In genomic region chr5:113972589-113973515, GRCm38 (mm10) we compare ENCODE assay signal across 9 mouse cellular contexts. TPM values are rescaled to one million over a fixed set of nuclear protein-coding genes. Genes with fewer than 3 reads are reported as not detected.
DNase-seq lines count a peak whose midpoint lies in the region; ATAC-seq and TF ChIP-seq lines count a peak whose summit lies in the region.
"Had no signal": no experiment of that assay in that cellular context is flagged by ENCODE, and none has a peak within 500 bp of the region (broad histone marks: within the 10 kb centered on the region; RNA-seq: fewer than 3 reads in every experiment).

No protein-coding gene starts in this region.

- peak overlapping the region; percentile 34 for H3K4me2 ChIP-seq in forebrain, embryonic 14.5 days (ENCODE audit: low read length)

- peak; percentile 61 to 70 for DNase-seq in heart, adult 18-20 months
- DNase-seq in heart, postnatal 4 days: no peak
- peak; percentile 63 for DNase-seq in forebrain, embryonic 14.5 days (ENCODE audit: low spot score)
- peak; percentile 60 for DNase-seq in kidney, adult 18-20 months
- no peak for DNase-seq in midbrain, embryonic 10.5 days (ENCODE audit: low spot score)
- no peak for DNase-seq in left cerebral cortex, adult 2 months (ENCODE audit: extremely low spot score in 1 of 2, low spot score in 2 of 2)
- DNase-seq in urinary bladder, postnatal 4 days (ENCODE audit: low spot score in 2 of 2): no peak
- DNase-seq in right cerebral cortex, postnatal 14 days: no peak

- peak; percentile 80 for ATAC-seq in forebrain, embryonic 14.5 days

- WGBS in forebrain, embryonic 14.5 days: 12% methylated on average over 18 of the region's 18 CpGs
- WGBS in midbrain, embryonic 10.5 days: 28% methylated on average over 18 of the region's 18 CpGs

- no peaks in the 10 kb centered on the region for H3K27me3 ChIP-seq in forebrain, embryonic 14.5 days (replicated peaks; ENCODE audit: control insufficient read depth, insufficient read depth, low read length)
- H3K27me3 ChIP-seq in midbrain, embryonic 10.5 days (ENCODE audit: low read depth, poor library complexity, severe bottlenecking): no peaks in the 10 kb centered on the region

- peaks cover 12% of the 10 kb centered on the region for H3K4me1 ChIP-seq in forebrain, embryonic 14.5 days (ENCODE audit: control insufficient read depth, insufficient read depth, low read length)
- H3K4me1 ChIP-seq in midbrain, embryonic 10.5 days: peaks cover 58% of the 10 kb centered on the region

- TF ChIP-seq CTCF in left cerebral cortex, adult 2 months (IDR thresholded peaks at IDR 0.05): no peak

- peaks cover 30% of the 10 kb centered on the region for H3K36me3 ChIP-seq in forebrain, embryonic 14.5 days (ENCODE audit: control insufficient read depth, insufficient read depth, low read length)
- peaks cover 39% of the 10 kb centered on the region for H3K36me3 ChIP-seq in midbrain, embryonic 10.5 days

- H3K27ac ChIP-seq in forebrain, embryonic 14.5 days (ENCODE audit: low read depth, low read length): peak overlapping the region; percentile 72
- H3K27ac ChIP-seq in midbrain, embryonic 10.5 days (replicated peaks): peak overlapping the region; percentile 76
- no peak overlapping the region for H3K27ac ChIP-seq in left cerebral cortex, adult 2 months

- H3K4me3 ChIP-seq in forebrain, embryonic 14.5 days (ENCODE audit: low read depth, low read length): no peak overlapping the region
- no peak overlapping the region for H3K4me3 ChIP-seq in midbrain, embryonic 10.5 days
- no peak overlapping the region for H3K4me3 ChIP-seq in left cerebral cortex, adult 2 months

- no peaks in the 10 kb centered on the region for H3K9me3 ChIP-seq in forebrain, embryonic 14.5 days (replicated peaks; ENCODE audit: control insufficient read depth, low read length)
- no peaks in the 10 kb centered on the region for H3K9me3 ChIP-seq in midbrain, embryonic 10.5 days (replicated peaks)

- H3K9ac ChIP-seq in forebrain, embryonic 14.5 days (ENCODE audit: low read length): peak overlapping the region; percentile 29

- intact Hi-C loops in left cerebral cortex, adult 2 months (cut with DNase I): no loop called here

RNA-seq across cellular contexts. Expression of gene Ssh1, which starts 20.8 kb away (rescaled TPM):
- total RNA-seq in heart, adult 18-20 months (2021): 10 to 100 TPM; 13.5 to 13.6 TPM
- 10 to 100 TPM; 24.0 to 25.0 TPM for total RNA-seq in heart, postnatal 4 days (2021)
- 16.0 and 16.6 TPM in 2 replicates for polyA plus RNA-seq in forebrain, embryonic 14.5 days (2014; fragmentation: Nextera tagmentation; extraction: Ambion mirVana)
- 13.3 and 16.8 TPM in 2 replicates for polyA plus RNA-seq in midbrain, embryonic 10.5 days (2016; fragmentation: Nextera tagmentation; extraction: Ambion mirVana)
- total RNA-seq in left cerebral cortex, adult 2 months (2021): 10 to 100 TPM; 28.2 to 28.6 TPM

RNA-seq across cellular contexts. Expression of gene Dao, which starts 30.7 kb away (rescaled TPM):
- total RNA-seq in heart, adult 18-20 months (2021): not detected
- not detected for total RNA-seq in heart, postnatal 4 days (2021)
- polyA plus RNA-seq in forebrain, embryonic 14.5 days (2014; fragmentation: Nextera tagmentation; extraction: Ambion mirVana): not detected in 2 replicates
- not detected in 2 replicates for polyA plus RNA-seq in midbrain, embryonic 10.5 days (2016; fragmentation: Nextera tagmentation; extraction: Ambion mirVana)
- not detected for total RNA-seq in left cerebral cortex, adult 2 months (2021)
- total RNA-seq: hematopoietic stem cell, adult 5-6 weeks had no signal

Comparison
In these comparisons a context has a peak if more than half of its experiments do, and no peak if none do; other contexts are left out.
1. DNase-seq: peak in heart, adult 18-20 months (2 of 2), forebrain, embryonic 14.5 days (single experiment) and kidney, adult 18-20 months (single experiment); none in heart, postnatal 4 days (single experiment), midbrain, embryonic 10.5 days (single experiment), left cerebral cortex, adult 2 months (0 of 2), urinary bladder, postnatal 4 days (0 of 2) and right cerebral cortex, postnatal 14 days (single experiment).